Mouse (Mus musculus): ENCODE results near the gene Gm28635. TPM values are rescaled to one million over a fixed set of nuclear protein-coding genes. Genes with fewer than 3 reads are reported as not detected.

The Gm28635 gene
- polyA plus RNA-seq, 1 experiment from 2014 or later: not detected

- TF ChIP-seq CTCF (IDR thresholded peaks at IDR 0.05): no peak
- ChIA-PET CTCF (interaction anchor here (1.0 to 1.4 kb wide), 3 partner anchors 16 to 155 kb away, joined by 3 read pairs; no protein-coding TSS in a partner anchor), POLR2A (no interaction called here)
- in situ Hi-C loops (cut with MboI; ENCODE audit: low pct_unique_long_range_greater_than_20kb): no loop called here
- DNase-seq (ENCODE audit: low read depth, low spot score) (no peak), ATAC-seq (no peak)
- H3K27me3 ChIP-seq: no peaks in the 10 kb centered on the region
Measured at GRCm38 (mm10) chr2:84600977-84601376, 76.9 kb downstream of the Gm28635 start.

DNA sequence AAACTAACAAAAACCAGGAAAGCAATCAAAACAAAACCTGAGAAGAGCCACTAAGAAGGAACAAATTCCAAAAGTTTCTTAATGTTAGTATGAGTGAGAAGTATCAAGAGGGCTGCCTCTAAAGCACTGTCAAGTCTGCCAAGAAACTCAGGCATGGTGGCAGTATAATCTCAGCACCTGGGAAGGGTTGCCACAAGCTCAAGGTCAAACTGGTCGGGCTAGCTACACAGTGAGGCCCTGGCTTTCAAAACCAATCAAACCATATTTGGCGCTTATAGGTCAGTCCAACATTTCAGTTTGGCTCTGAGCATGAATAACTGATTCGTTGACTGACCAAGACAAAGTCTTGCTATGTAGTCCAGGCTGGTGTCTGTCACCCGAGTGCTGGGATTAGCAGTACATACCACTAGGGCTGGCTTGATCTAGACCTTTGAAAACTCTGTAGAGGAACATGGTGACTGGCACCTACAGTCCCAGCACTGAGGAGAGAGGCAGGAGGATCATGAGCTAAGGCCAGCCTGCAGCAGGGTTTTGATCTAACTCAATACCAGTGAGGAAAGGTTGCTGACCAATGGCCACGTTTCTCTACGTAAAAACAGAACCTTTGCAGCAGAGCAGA, 78.5 kb downstream of the Gm28635 start:
- POLR2A ChIA-PET: interaction anchor here (0.7 kb wide), 1 partner anchor 12 kb away, joined by 3 read pairs; no protein-coding TSS in a partner anchor
- ATAC-seq (no peak), DNase-seq (ENCODE audit: low read depth, low spot score) (no peak)
- no peak for TF ChIP-seq CTCF (IDR thresholded peaks at IDR 0.05)
- CTCF ChIA-PET: interaction anchor here (1.4 to 1.7 kb wide), 2 partner anchors 17 to 39 kb away, joined by 5 to 6 read pairs; no protein-coding TSS in a partner anchor
- H3K27me3 ChIP-seq: no peaks in the 10 kb centered on the region
- in situ Hi-C loops (cut with MboI; ENCODE audit: low pct_unique_long_range_greater_than_20kb): no loop called here

- DNase-seq (ENCODE audit: low read depth, low spot score): no peak
- ChIA-PET POLR2A (no interaction called here), CTCF (interaction anchor here (1.5 to 1.9 kb wide), 2 partner anchors 11 to 15 kb away, joined by 5 to 6 read pairs; no protein-coding TSS in a partner anchor)
Measured at GRCm38 (mm10) chr2:84597123-84597522, 80.7 kb downstream of the Gm28635 start.

GRCm38 (mm10) chr2:84592801-84593200, 85.0 kb downstream of the Gm28635 start:
- no peak for TF ChIP-seq CTCF (IDR thresholded peaks at IDR 0.05)
- in situ Hi-C loops (cut with MboI; ENCODE audit: low pct_unique_long_range_greater_than_20kb): no loop called here
- ChIA-PET CTCF (no interaction called here), POLR2A (no interaction called here)
- no peaks in the 10 kb centered on the region for H3K27me3 ChIP-seq
- no peak for DNase-seq (ENCODE audit: low read depth, low spot score)
- ATAC-seq: no peak

More at GRCm38 (mm10) chr2:84597123-84597522, 80.7 kb downstream of the Gm28635 start:
- no peak for TF ChIP-seq CTCF (IDR thresholded peaks at IDR 0.05)
- H3K27me3 ChIP-seq: no peaks in the 10 kb centered on the region
- in situ Hi-C loops (cut with MboI; ENCODE audit: low pct_unique_long_range_greater_than_20kb): no loop called here
- no peak for ATAC-seq

DNA sequence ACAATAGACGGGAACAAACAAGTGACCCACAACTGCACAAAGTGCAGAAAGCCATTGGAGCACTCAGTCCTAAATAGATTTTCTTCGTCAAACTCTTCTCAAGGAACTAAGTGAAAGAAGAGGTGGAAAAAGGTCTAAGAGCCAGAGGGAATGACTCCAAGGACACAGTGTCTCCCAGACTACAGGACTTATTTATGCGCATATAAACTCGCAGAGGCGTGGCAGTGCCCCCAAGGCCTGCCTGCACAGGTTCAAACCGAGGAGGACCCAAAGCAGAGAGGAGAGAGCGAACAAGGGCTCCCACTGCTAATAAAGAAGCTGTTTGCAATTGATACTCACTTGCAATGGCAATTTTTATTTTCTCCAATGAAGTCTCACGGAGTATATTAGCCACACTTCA, 92.1 kb downstream of the Gm28635 start:
- TF ChIP-seq CTCF (IDR thresholded peaks at IDR 0.05): no peak
- no peak for DNase-seq (ENCODE audit: low read depth, low spot score)
- in situ Hi-C loops (cut with MboI; ENCODE audit: low pct_unique_long_range_greater_than_20kb): no loop called here
- POLR2A ChIA-PET: interaction anchor here (0.6 kb wide), 1 partner anchor 13 kb away, joined by 3 read pairs; no protein-coding TSS in a partner anchor
- CTCF ChIA-PET: no interaction called here
- ATAC-seq: no peak
- no peaks in the 10 kb centered on the region for H3K27me3 ChIP-seq

DNA sequence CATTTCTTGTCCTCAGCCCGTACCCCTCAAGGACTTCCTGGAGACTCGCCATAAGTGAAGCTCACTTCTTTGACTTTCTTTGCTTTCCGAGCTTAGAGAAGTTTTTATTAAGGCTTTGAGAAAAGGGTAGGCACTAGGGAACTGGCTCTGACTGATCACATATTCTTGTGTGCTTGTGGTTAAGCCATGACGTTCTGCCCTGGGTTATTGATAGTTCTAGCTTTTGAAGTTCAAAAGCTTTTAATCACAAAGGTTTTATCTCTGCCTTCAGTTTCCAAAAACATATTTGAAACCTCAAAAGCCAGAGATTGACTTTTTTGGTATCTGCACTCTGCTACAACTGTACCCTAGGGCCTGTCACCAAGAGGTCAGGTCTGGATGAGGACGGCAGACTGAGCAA, 95.6 kb downstream of the Gm28635 start:
- ChIA-PET POLR2A (no interaction called here), CTCF (interaction anchor here (0.7 to 2.8 kb wide), 14 partner anchors 9 to 129 kb away, joined by 3 to 8 read pairs (median 4); no protein-coding TSS in a partner anchor)
- no peak for ATAC-seq
- in situ Hi-C loops (cut with MboI; ENCODE audit: low pct_unique_long_range_greater_than_20kb): no loop called here
- DNase-seq (ENCODE audit: low read depth, low spot score): no peak
- H3K27me3 ChIP-seq: no peaks in the 10 kb centered on the region
- TF ChIP-seq CTCF (IDR thresholded peaks at IDR 0.05): no peak

- peak; percentile 73 for TF ChIP-seq CTCF (IDR thresholded peaks at IDR 0.05)
- ChIA-PET POLR2A (no interaction called here), CTCF (interaction anchor here (0.6 to 1.9 kb wide), 10 partner anchors 11 to 103 kb away, joined by 3 to 8 read pairs (median 4); no protein-coding TSS in a partner anchor)
- H3K27me3 ChIP-seq: no peaks in the 10 kb centered on the region
- DNase-seq (ENCODE audit: low read depth, low spot score) (no peak), ATAC-seq (no peak)
- in situ Hi-C loops (cut with MboI; ENCODE audit: low pct_unique_long_range_greater_than_20kb): no loop called here
Measured at GRCm38 (mm10) chr2:84581208-84581607, 96.6 kb downstream of the Gm28635 start.

DNA sequence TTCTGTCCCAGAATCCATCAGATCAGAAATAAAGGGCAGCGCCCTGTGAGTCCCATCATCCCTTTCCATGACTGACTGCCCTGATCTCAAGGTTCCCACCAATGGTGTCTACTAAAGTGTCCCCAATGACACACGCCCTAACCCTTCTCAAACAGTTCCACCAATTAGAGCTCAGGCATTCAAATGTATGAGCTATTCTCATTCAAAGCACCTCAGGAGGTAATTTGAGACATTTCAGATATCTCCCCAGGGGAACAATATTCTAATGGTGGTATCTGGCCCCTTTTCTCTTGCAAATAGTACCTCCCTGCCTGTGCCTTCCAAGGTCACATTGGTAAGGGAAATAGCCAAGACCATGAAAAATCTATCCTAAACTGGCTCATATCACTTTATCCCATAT, 98.5 kb downstream of the Gm28635 start:
- TF ChIP-seq CTCF (IDR thresholded peaks at IDR 0.05): no peak
- CTCF ChIA-PET: interaction anchor here (1.9 kb wide), 1 partner anchor 82 kb away, joined by 8 read pairs; no protein-coding TSS in a partner anchor
- ATAC-seq (no peak), DNase-seq (ENCODE audit: low read depth, low spot score) (no peak)
- POLR2A ChIA-PET: no interaction called here
- H3K27me3 ChIP-seq: no peaks in the 10 kb centered on the region
- in situ Hi-C loops (cut with MboI; ENCODE audit: low pct_unique_long_range_greater_than_20kb): no loop called here

GRCm38 (mm10) chr2:84574130-84574529, 103.7 kb downstream of the Gm28635 start:
- no peak for ATAC-seq

DNA sequence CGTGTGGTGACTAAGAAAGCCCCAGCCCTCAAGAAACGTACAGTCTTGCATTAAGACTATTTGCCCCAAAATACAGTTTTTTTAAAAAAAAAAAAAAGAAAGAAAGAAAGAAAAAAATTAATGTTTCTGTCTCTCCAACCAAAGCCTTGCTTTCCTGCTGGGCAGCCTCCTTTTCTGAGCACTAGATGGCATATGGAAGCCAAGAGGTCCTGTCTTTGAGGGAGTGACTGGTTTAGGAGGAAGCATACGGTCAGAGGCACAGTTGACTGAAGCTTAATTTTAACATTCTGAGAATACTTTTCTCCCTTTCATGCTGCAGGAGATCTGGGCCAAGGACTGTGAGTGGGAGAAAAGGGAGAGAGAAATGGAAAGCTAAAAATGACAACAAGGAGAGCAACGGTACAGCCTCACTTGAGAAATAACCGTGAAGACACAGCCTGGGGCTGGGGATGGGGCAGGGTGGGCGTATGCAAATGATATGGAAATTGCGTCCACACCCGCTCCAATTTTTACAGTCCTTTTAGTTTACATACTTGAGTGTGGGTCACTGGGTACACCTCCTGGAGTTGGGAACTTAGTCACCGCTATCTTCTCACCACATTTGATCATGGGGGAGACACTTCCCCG, 120.8 kb downstream of the Gm28635 start:
- no peaks in the 10 kb centered on the region for H3K27me3 ChIP-seq
- POLR2A ChIA-PET: interaction anchor here (0.7 kb wide), 1 partner anchor 58 kb away, joined by 4 read pairs; no protein-coding TSS in a partner anchor
- peak; percentile 45 for TF ChIP-seq CTCF (IDR thresholded peaks at IDR 0.05)
- peak; percentile 57 for ATAC-seq
- no peak for DNase-seq (ENCODE audit: low read depth, low spot score)
- in situ Hi-C loops (cut with MboI; ENCODE audit: low pct_unique_long_range_greater_than_20kb): no loop called here
- CTCF ChIA-PET: interaction anchor here (1.3 to 1.7 kb wide), 3 partner anchors 17 to 60 kb away, joined by 3 to 5 read pairs (median 3); no protein-coding TSS in a partner anchor

More at GRCm38 (mm10) chr2:84574130-84574529, 103.7 kb downstream of the Gm28635 start:
- H3K27me3 ChIP-seq: no peaks in the 10 kb centered on the region
- in situ Hi-C loops (cut with MboI; ENCODE audit: low pct_unique_long_range_greater_than_20kb): no loop called here
- ChIA-PET CTCF (interaction anchor here (1.0 kb wide), 1 partner anchor 17 kb away, joined by 3 read pairs; no protein-coding TSS in a partner anchor), POLR2A (no interaction called here)
- DNase-seq (ENCODE audit: low read depth, low spot score): no peak
- TF ChIP-seq CTCF (IDR thresholded peaks at IDR 0.05): no peak

Other genes with a start within 250 kb of the Gm28635 start
- 26.3 TPM for gene Tfpi, start 201.3 kb downstream of the Gm28635 start, polyA plus RNA-seq (2021)
- gene Ctnnd1, start 27.3 kb downstream of the Gm28635 start, polyA plus RNA-seq (2021): 102 TPM
- 0.10 TPM for gene Btbd18, start 19.0 kb downstream of the Gm28635 start, polyA plus RNA-seq (2021)
- 60.4 TPM for gene Selenoh, start 7.3 kb downstream of the Gm28635 start, polyA plus RNA-seq (2021)
- 30.6 TPM for gene Med19, start 361 bp upstream of the Gm28635 start, polyA plus RNA-seq (2021)
- 244 TPM for gene Tmx2, start 1.1 kb upstream of the Gm28635 start, polyA plus RNA-seq (2021)
- gene Zdhhc5, start 37.1 kb upstream of the Gm28635 start, polyA plus RNA-seq (2021): 65.0 TPM
- 11.9 TPM for gene Clp1, start 49.3 kb upstream of the Gm28635 start, polyA plus RNA-seq (2021)
- 11.6 TPM for gene Ypel4, start 56.0 kb upstream of the Gm28635 start, polyA plus RNA-seq (2021)
- 3.1 TPM for gene Gm19426, start 65.6 kb upstream of the Gm28635 start, polyA plus RNA-seq (2021)
- gene Serping1, start 97.4 kb upstream of the Gm28635 start, polyA plus RNA-seq (2021): 0.14 TPM
- 4.7 TPM for gene Ube2l6, start 120.8 kb upstream of the Gm28635 start, polyA plus RNA-seq (2021)
- not detected for gene Smtnl1, start 144.6 kb upstream of the Gm28635 start, polyA plus RNA-seq (2021)
- 56.5 TPM for gene Timm10, start 149.0 kb upstream of the Gm28635 start, polyA plus RNA-seq (2021)
- 0.22 TPM for gene Slc43a1, start 160.8 kb upstream of the Gm28635 start, polyA plus RNA-seq (2021)
- gene Rtn4rl2, start 208.7 kb upstream of the Gm28635 start, polyA plus RNA-seq (2021): 0.82 TPM